Mouse (Mus musculus) G1E (cell line): ENCODE results near the gene Ap3m1. TPM values are rescaled to one million over a fixed set of nuclear protein-coding genes. Genes with fewer than 3 reads are reported as not detected.

Experiments
- ATAC-seq: 2 replicates; pipeline ENCODE4 v1.8.0; 2016; ENCODE audit warnings: mild to moderate bottlenecking; ENCODE audit not compliant: insufficient number of reproducible peaks, poor library complexity, low FRiP score, severe bottlenecking; ENCODE audit errors: extremely low read depth
- DNase-seq: peaks from one replicate; pipeline ENCODE4 v3.0.0; 2012; ENCODE audit warnings: low spot score
- H3K27me3 ChIP-seq: 2 replicates; pipeline ENCODE4 v1.6.1; 2012; ENCODE audit warnings: mild to moderate bottlenecking, low read length, inconsistent platforms; ENCODE audit not compliant: insufficient read depth
- H3K36me3 ChIP-seq: replicated peaks from 2 replicates; pipeline ENCODE3; 2012; ENCODE audit warnings: mild to moderate bottlenecking, inconsistent platforms
- H3K4me1 ChIP-seq: 2 replicates; pipeline ENCODE4 v1.6.1; 2012; ENCODE audit warnings: low read depth, low read length, inconsistent platforms, mixed read lengths; ENCODE audit not compliant: insufficient read depth
- H3K4me3 ChIP-seq: 2 replicates; pipeline ENCODE4 v1.5.1; 2012; ENCODE audit warnings: low read depth, mild to moderate bottlenecking, inconsistent platforms, low read length, moderate library complexity, mixed read lengths
- H3K9me3 ChIP-seq: replicated peaks from 2 replicates; pipeline ENCODE4 v1.6.1; 2012; ENCODE audit warnings: inconsistent platforms
- CTCF ChIP-seq: IDR thresholded peaks from 2 replicates; pipeline ENCODE4 v1.5.1; 2012; ENCODE audit warnings: low read depth, low read length, inconsistent platforms, mixed read lengths
- GATA1 ChIP-seq: IDR thresholded peaks from 2 replicates; pipeline ENCODE4 v1.6.1; 2012; ENCODE audit warnings: borderline replicate concordance, low read length, inconsistent platforms, mixed read lengths
- GATA2 ChIP-seq: IDR thresholded peaks from 2 replicates; pipeline ENCODE4 v1.6.1; 2012; ENCODE audit warnings: low read depth, low read length, inconsistent platforms, borderline replicate concordance
- POLR2AphosphoS5 ChIP-seq: IDR thresholded peaks from 2 replicates; pipeline ENCODE4 v1.6.1; 2012; ENCODE audit warnings: low read depth, low read length, inconsistent platforms; ENCODE audit not compliant: insufficient replicate concordance
- TAL1 ChIP-seq: conservative IDR thresholded peaks from 2 replicates; pipeline ENCODE4 v1.6.1; 2012; ENCODE audit warnings: low read depth, low read length, inconsistent platforms, mixed read lengths
- polyA plus RNA-seq: library from polyadenylated mRNA; stranded (reverse); fragments of >175 nt; gene quantifications from 2 replicates; pipeline ENCODE4 v1.2.3, GENCODE M21; 2012
- total RNA-seq, 2 experiments: library from RNA; stranded (forward) in 1 of 2; stranded (reverse) in 1 of 2; fragments of 200-1000 nt in 1 of 2; fragments of >200 nt in 1 of 2; fragmentation: Nextera tagmentation in 1 of 2; gene quantifications; 2 replicates each; pipeline ENCODE4 v1.2.3; 2014 to 2017

The Ap3m1 gene
- total and polyA plus RNA-seq, 3 experiments: 8.2 to 148 (median 114) TPM

- Histone ChIP-seq H3K27me3 (no peaks in the 10 kb centered on the region), H3K36me3 (peaks cover 42% of the 10 kb centered on the region), H3K4me1 (peaks cover 9% of the 10 kb centered on the region; the same call in 1 of the 2 replicates), H3K9me3 (no peaks in the 10 kb centered on the region), H3K4me3 (no peak overlapping the region)
- no peak for DNase-seq
- no peak for TF ChIP-seq POLR2AphosphoS5
- no peak for TF ChIP-seq GATA2
- no peak for TF ChIP-seq GATA1
- TF ChIP-seq CTCF: no peak
- no peak for TF ChIP-seq TAL1
- ATAC-seq: no peak
These were observed 60.8 kb downstream of the Ap3m1 start for GRCm38 (mm10) chr14:20991492-20991891.

DNA sequence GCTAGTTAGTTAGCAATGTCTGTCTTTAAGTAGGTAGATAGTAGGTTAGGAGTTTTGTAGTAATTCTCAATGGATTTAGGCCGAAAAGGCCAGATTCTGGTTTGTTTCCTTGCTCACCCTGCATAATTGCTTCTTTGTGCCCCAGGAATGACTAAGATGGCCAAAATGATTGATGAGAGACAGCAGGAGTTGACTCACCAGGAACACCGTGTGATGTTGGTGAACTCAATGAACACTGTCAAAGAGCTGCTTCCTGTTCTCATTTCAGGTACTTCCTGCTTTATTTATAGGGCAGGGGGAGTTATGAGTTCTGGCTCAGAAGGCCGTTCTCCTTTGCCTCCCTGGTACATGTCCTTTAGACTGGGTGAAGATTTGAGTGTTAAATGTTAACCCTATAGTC is 66.8 kb downstream of the Ap3m1 start:
- Histone ChIP-seq H3K4me1 (peaks cover 2% of the 10 kb centered on the region; the same call in 1 of the 2 replicates), H3K9me3 (no peaks in the 10 kb centered on the region), H3K27me3 (no peaks in the 10 kb centered on the region), H3K36me3 (peaks cover 38% of the 10 kb centered on the region), H3K4me3 (no peak overlapping the region)
- TF ChIP-seq CTCF (no peak), GATA2 (no peak), GATA1 (no peak)
- ATAC-seq (no peak), DNase-seq (no peak)

- no peak for TF ChIP-seq TAL1
- TF ChIP-seq GATA1: no peak
- no peak for TF ChIP-seq POLR2AphosphoS5
- H3K4me1 ChIP-seq: peaks cover 2% of the 10 kb centered on the region; the same call in 1 of the 2 replicates
- H3K27me3 ChIP-seq: no peaks in the 10 kb centered on the region
- H3K36me3 ChIP-seq: peaks cover 36% of the 10 kb centered on the region
- no peak for DNase-seq
- ATAC-seq: no peak
- no peaks in the 10 kb centered on the region for H3K9me3 ChIP-seq
- H3K4me3 ChIP-seq: no peak overlapping the region
These were observed 68.5 kb downstream of the Ap3m1 start for GRCm38 (mm10) chr14:20983832-20984231.

Other genes starting within 250 kb of the Ap3m1 start
- gene Plau, start 215.8 kb downstream of the Ap3m1 start, total RNA-seq (2014; fragmentation: Nextera tagmentation): not detected in 2 replicates
- gene Plau, start 215.8 kb downstream of the Ap3m1 start, total RNA-seq (2017): 5.0 and 6.0 TPM in 2 replicates
- gene Plau, start 215.8 kb downstream of the Ap3m1 start, polyA plus RNA-seq: not detected in 2 replicates
- 124 and 125 TPM in 2 replicates for gene Vcl, start 123.1 kb downstream of the Ap3m1 start, total RNA-seq (2014; fragmentation: Nextera tagmentation)
- gene Vcl, start 123.1 kb downstream of the Ap3m1 start, total RNA-seq (2017): 34.6 and 36.9 TPM in 2 replicates
- gene Vcl, start 123.1 kb downstream of the Ap3m1 start, polyA plus RNA-seq: 14.3 and 47.3 TPM in 2 replicates
- 457 and 489 TPM in 2 replicates for gene Adk, start 66 bp upstream of the Ap3m1 start, total RNA-seq (2014; fragmentation: Nextera tagmentation)
- 547 and 633 TPM in 2 replicates for gene Adk, start 66 bp upstream of the Ap3m1 start, total RNA-seq (2017)
- 20.3 and 20.8 TPM in 2 replicates for gene Adk, start 66 bp upstream of the Ap3m1 start, polyA plus RNA-seq